Mouse (Mus musculus): ENCODE measurements at regions not wholly inside any gene's neighbourhood (a gene's known extent, or its start where the extent isn't known, plus 50 kb on each side); places are given as distances from the start of the nearest gene placed in this dataset.
"Not testable (repeated sequence)": the region's sequence is repeated elsewhere in the genome, so short reads cannot be mapped to it uniquely, and the experiment has no call there.

DNA sequence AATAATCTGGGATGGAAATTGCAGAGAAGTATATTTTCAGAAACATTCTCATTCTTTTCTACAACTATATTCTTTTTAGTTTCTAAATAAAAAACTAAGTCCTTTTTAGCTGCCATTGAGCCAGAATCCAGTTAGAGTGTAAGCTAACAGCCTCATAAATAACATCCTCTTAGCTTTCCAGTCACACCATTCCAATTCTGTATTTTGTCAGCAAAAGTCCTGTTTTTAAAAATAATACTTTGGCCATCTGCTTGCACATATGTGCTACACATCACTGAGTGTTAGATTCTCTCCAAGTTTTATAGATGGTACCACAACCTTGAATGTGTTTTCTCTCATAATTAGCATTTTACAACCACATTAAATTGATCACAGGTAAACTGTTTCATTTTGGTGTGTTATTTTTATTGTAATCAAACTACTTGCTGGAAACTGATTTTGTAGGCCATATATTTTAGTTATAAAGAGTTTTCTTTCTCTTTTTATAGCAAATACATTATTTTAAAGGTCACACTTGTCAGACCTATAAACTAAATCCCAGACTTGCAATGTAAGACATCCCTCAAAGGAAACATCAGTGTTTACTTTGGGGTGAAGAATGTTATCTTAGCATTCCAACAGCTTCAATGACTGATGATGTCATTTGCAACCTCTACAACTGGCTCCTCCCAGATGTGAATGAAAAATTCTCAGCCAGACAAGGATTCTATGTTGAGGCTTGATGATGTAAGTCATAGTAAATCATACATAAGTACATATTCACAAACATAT lies 1878.9 kb upstream of the Flrt2 start:
- Histone ChIP-seq H3K4me1 (replicated peaks; ENCODE audit: control insufficient read depth, insufficient read depth, low read length) (no peaks in the 10 kb centered on the region), H3K4me3 (ENCODE audit: low read depth, low read length) (no peak overlapping the region), H3K27ac (ENCODE audit: low read depth) (no peak overlapping the region), H3K9ac (ENCODE audit: low read length) (no peak overlapping the region), H3K36me3 (ENCODE audit: control insufficient read depth, insufficient read depth, low read length) (no peaks in the 10 kb centered on the region), H3K27me3 (replicated peaks; ENCODE audit: control insufficient read depth, insufficient read depth, low read length) (no peaks in the 10 kb centered on the region), H3K9me3 (ENCODE audit: control insufficient read depth, low read length) (no peaks in the 10 kb centered on the region), H3K4me2 (ENCODE audit: low read length) (no peak overlapping the region)
- DNase-seq (ENCODE audit: low spot score) (no peak), ATAC-seq (replicated peaks; ENCODE audit: low FRiP score, low TSS enrichment, low read depth) (no peak)

DNA sequence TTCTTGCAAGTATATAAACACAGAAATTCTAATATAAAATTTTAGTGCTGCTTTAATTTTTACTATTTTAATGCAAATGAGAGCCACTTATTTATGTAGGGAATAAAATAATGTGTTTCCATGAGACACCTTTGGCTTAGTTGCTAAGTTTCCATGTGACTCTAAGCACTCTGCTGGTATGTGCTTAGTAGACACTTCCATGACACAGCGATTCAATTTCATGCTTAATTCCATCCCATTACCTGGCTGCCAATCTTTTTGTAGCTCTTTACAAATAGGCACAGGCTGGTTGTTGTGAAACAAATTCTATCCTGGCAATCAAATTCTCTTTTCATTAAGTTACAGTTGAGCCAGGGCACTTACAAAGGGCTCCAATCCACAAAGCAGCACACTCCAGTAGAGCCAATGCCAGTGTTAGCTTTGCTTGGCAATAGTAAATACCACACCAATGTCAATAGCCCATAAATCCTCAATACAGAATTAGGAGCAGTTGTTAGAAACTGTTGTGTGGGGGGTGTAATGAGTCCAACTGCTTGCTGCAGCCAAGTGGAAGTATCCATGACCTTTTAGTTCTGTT lies 1841.0 kb upstream of the Flrt2 start:
- ATAC-seq (replicated peaks; ENCODE audit: low FRiP score, low TSS enrichment, low read depth): no peak
- Histone ChIP-seq H3K4me1 (replicated peaks; ENCODE audit: control insufficient read depth, insufficient read depth, low read length) (no peaks in the 10 kb centered on the region), H3K27me3 (replicated peaks; ENCODE audit: control insufficient read depth, insufficient read depth, low read length) (no peaks in the 10 kb centered on the region), H3K9me3 (ENCODE audit: control insufficient read depth, low read length) (no peaks in the 10 kb centered on the region), H3K4me2 (ENCODE audit: low read length) (no peak overlapping the region), H3K4me3 (ENCODE audit: low read depth, low read length) (no peak overlapping the region), H3K36me3 (ENCODE audit: control insufficient read depth, insufficient read depth, low read length) (no peaks in the 10 kb centered on the region), H3K27ac (ENCODE audit: low read depth) (no peak overlapping the region), H3K9ac (ENCODE audit: low read length) (no peak overlapping the region)
- 82% methylated on average over 1 of the region's 1 CpGs for WGBS
- DNase-seq (ENCODE audit: low spot score): no peak

DNA sequence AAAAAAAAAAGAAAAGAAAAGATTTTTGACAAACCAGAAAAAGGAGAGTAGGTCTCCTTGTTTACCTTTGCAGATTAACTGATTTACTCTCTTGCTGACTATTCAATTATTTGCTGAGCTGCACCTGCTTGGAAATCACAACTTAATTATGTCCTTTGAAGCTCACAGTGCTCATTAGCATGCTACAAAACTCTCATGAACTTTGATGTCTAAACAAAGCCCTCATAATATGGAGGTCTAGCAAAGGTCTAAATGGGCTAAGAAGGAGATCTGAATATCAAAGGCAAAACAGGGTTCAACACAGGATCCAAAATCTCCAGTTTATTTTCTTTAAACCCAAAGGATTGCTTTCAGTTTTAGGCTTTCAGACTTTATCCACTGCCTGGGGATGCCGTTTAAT lies 1840.4 kb upstream of the Flrt2 start:
- ATAC-seq (replicated peaks; ENCODE audit: low FRiP score, low TSS enrichment, low read depth): no peak

DNA sequence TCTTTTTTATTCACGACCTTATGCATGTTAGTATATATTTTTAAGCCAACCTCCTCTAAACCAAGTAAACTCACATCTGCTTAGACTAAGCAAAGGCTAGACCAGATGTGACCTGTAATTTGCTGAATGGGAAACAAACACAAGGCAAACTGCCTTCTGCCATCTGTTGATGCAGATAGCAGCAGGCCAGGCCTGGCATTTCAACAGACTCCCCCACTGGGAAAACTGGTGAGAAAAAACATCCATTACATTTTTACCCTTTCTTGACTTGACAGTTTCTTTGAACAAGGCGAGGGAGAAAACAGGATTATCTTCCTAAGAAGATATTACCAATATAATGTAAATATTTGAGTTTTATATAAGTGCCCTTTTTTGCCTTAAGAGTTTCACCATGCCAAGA lies 1806.1 kb upstream of the Flrt2 start:
- Histone ChIP-seq H3K36me3 (ENCODE audit: control insufficient read depth, insufficient read depth, low read length) (no peaks in the 10 kb centered on the region), H3K4me2 (ENCODE audit: low read length) (no peak overlapping the region), H3K9me3 (ENCODE audit: control insufficient read depth, low read length) (no peaks in the 10 kb centered on the region), H3K27ac (ENCODE audit: low read depth) (no peak overlapping the region), H3K4me1 (replicated peaks; ENCODE audit: control insufficient read depth, insufficient read depth, low read length) (no peaks in the 10 kb centered on the region), H3K9ac (ENCODE audit: low read length) (no peak overlapping the region), H3K4me3 (ENCODE audit: low read depth, low read length) (no peak overlapping the region), H3K27me3 (replicated peaks; ENCODE audit: control insufficient read depth, insufficient read depth, low read length) (no peaks in the 10 kb centered on the region)
- 60% methylated on average over 2 of the region's 2 CpGs for WGBS
- DNase-seq (ENCODE audit: low spot score): no peak
- ATAC-seq (replicated peaks; ENCODE audit: low FRiP score, low TSS enrichment, low read depth): no peak

More for the DNA sequence above, 1840.4 kb upstream of the Flrt2 start:
- Histone ChIP-seq H3K4me1 (replicated peaks; ENCODE audit: control insufficient read depth, insufficient read depth, low read length) (no peaks in the 10 kb centered on the region), H3K9ac (ENCODE audit: low read length) (no peak overlapping the region), H3K27me3 (replicated peaks; ENCODE audit: control insufficient read depth, insufficient read depth, low read length) (no peaks in the 10 kb centered on the region), H3K36me3 (ENCODE audit: control insufficient read depth, insufficient read depth, low read length) (no peaks in the 10 kb centered on the region), H3K27ac (ENCODE audit: low read depth) (no peak overlapping the region), H3K9me3 (ENCODE audit: control insufficient read depth, low read length) (no peaks in the 10 kb centered on the region), H3K4me2 (ENCODE audit: low read length) (no peak overlapping the region), H3K4me3 (ENCODE audit: low read depth, low read length) (no peak overlapping the region)
- 57% methylated on average over 1 of the region's 1 CpGs for WGBS
- DNase-seq (ENCODE audit: low spot score): no peak

DNA sequence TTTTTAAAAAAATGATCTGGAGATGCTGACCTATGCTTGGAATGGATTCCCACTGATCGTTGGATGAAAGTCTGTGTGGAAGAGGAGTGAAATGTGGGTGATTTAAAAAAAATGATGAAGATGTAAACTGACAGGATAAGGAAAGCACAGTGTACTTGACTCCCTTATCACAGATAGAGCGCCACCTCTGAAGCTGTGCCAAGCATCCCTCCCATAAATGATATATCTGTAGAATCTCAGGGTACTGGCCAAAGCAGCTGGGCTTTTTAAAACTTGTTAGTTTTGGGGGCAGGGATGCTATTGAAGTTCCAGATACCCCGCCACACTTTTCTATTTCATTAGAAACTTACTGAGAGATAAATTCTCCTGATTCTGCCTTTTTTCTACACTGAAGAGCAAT lies 1801.9 kb upstream of the Flrt2 start:
- Histone ChIP-seq H3K9ac (ENCODE audit: low read length) (no peak overlapping the region), H3K4me1 (replicated peaks; ENCODE audit: control insufficient read depth, insufficient read depth, low read length) (no peaks in the 10 kb centered on the region), H3K36me3 (ENCODE audit: control insufficient read depth, insufficient read depth, low read length) (no peaks in the 10 kb centered on the region), H3K9me3 (ENCODE audit: control insufficient read depth, low read length) (no peaks in the 10 kb centered on the region), H3K27me3 (replicated peaks; ENCODE audit: control insufficient read depth, insufficient read depth, low read length) (no peaks in the 10 kb centered on the region), H3K27ac (ENCODE audit: low read depth) (no peak overlapping the region), H3K4me2 (ENCODE audit: low read length) (no peak overlapping the region), H3K4me3 (ENCODE audit: low read depth, low read length) (no peak overlapping the region)
- 67% methylated on average over 3 of the region's 3 CpGs for WGBS
- no peak for ATAC-seq (replicated peaks; ENCODE audit: low FRiP score, low TSS enrichment, low read depth)
- DNase-seq (ENCODE audit: low spot score): no peak

DNA sequence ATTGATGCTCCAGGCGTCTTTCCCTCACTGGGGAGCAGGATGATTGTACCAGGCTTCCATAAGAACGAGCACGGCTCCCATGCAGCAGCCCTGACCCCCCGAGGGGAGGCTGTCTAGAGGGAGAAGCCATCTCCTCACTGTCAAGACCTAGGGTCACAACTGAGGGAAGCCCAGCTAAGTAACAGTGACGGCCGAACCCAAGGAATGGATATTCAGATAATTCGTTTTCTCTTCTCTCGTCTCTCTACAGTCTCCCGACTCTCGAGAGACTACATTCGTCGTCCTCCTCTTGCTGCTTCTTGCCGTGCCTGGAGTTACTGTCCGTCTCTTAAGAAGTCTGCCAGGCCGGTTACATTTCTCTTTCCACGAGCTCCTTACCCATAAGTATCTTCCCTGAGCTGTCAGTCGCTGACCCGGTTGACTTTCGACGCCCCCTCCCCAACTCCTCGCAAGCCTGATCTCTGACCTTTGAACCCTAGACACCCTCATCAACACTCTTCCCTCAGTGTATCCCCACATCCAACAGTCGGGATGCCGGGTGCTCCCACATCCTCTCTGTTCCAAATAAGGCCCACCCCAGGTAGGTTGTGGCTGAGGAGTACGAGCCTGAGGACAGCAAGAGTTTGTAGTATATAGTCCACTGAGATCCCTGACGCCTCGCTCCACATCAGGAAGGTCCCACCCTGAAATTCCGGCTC lies 1763.3 kb upstream of the Flrt2 start:
- not testable (repeated sequence) for H3K36me3 ChIP-seq (ENCODE audit: control insufficient read depth, insufficient read depth, low read length); H3K9me3 ChIP-seq (ENCODE audit: control insufficient read depth, low read length); H3K4me2 ChIP-seq (ENCODE audit: low read length); DNase-seq (ENCODE audit: low spot score); H3K27ac ChIP-seq (ENCODE audit: low read depth); H3K4me3 ChIP-seq (ENCODE audit: low read depth, low read length); H3K9ac ChIP-seq (ENCODE audit: low read length); H3K4me1 ChIP-seq (replicated peaks; ENCODE audit: control insufficient read depth, insufficient read depth, low read length); H3K27me3 ChIP-seq (replicated peaks; ENCODE audit: control insufficient read depth, insufficient read depth, low read length)
- WGBS: 88% methylated on average over 1 of the region's 27 CpGs
- ATAC-seq (replicated peaks; ENCODE audit: low FRiP score, low TSS enrichment, low read depth): peak; percentile 75

DNA sequence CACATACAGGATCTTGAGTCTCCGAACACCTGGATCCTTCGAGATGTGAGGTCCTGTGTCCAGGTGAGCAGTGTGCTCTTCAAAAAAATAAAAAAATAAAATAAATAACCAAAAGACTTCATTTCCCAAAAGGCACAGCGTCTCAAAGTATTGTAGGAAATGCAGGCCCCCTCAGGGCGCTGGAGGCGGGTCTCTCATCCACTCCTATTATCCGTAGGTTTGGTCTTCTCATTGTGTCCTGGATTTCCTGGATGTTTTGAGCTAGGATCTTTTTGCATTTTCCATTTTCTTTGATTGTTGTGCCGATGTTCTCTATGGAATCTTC lies 1762.8 kb upstream of the Flrt2 start:
- not testable (repeated sequence) for H3K9me3 ChIP-seq (ENCODE audit: control insufficient read depth, low read length); H3K27ac ChIP-seq (ENCODE audit: low read depth); DNase-seq (ENCODE audit: low spot score); H3K4me1 ChIP-seq (replicated peaks; ENCODE audit: control insufficient read depth, insufficient read depth, low read length); H3K27me3 ChIP-seq (replicated peaks; ENCODE audit: control insufficient read depth, insufficient read depth, low read length); H3K36me3 ChIP-seq (ENCODE audit: control insufficient read depth, insufficient read depth, low read length); H3K4me2 ChIP-seq (ENCODE audit: low read length); H3K4me3 ChIP-seq (ENCODE audit: low read depth, low read length); H3K9ac ChIP-seq (ENCODE audit: low read length); ATAC-seq (replicated peaks; ENCODE audit: low FRiP score, low TSS enrichment, low read depth)
- WGBS: 94% methylated on average over 4 of the region's 7 CpGs

DNA sequence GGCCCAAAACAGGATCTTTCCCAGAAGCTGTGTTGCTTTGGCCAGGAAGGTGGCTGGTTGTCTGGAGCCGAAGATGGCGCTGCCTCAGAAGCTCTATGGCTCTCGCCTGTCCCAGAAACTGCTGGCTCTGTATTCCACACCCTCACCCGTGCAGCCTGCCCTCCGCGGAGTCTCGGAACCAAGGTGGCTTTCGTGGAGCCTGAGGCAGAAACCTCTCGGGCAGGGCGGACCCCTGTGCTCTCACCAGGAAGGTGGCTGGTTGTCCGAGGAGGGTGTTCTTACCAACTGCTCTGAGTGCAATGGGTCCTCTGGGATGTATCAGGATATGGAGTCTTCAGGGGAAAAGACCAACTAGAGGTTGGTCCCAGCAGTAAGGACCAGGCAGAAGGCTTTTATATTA lies 1761.8 kb upstream of the Flrt2 start:
- H3K4me2 ChIP-seq (ENCODE audit: low read length); ATAC-seq (replicated peaks; ENCODE audit: low FRiP score, low TSS enrichment, low read depth); H3K4me1 ChIP-seq (replicated peaks; ENCODE audit: control insufficient read depth, insufficient read depth, low read length); H3K9me3 ChIP-seq (ENCODE audit: control insufficient read depth, low read length); H3K36me3 ChIP-seq (ENCODE audit: control insufficient read depth, insufficient read depth, low read length); H3K9ac ChIP-seq (ENCODE audit: low read length); H3K4me3 ChIP-seq (ENCODE audit: low read depth, low read length); H3K27me3 ChIP-seq (replicated peaks; ENCODE audit: control insufficient read depth, insufficient read depth, low read length); H3K27ac ChIP-seq (ENCODE audit: low read depth); DNase-seq (ENCODE audit: low spot score): not testable (repeated sequence)
- WGBS: 92% methylated on average over 11 of the region's 11 CpGs

DNA sequence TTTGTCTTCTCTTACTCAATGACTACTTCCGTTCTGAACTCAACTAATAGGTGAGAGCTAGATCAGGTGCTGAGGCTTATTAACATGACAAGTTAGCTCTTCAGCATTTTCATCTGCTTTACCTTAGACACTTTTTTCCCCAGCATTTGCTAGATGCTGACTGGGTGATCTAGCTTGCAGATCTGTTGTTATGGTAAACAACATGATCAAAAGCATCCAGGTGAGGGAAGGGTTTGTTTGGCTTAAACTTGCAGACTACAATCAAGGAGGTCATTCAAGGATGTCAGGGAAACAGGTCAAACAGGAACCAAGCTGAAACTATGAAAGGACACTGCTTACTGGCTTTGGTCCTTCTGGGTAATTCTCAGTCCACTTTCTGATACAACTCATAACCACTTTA lies 1731.2 kb upstream of the Flrt2 start:
- Histone ChIP-seq H3K27me3 (replicated peaks; ENCODE audit: control insufficient read depth, insufficient read depth, low read length) (no peaks in the 10 kb centered on the region), H3K4me3 (ENCODE audit: low read depth, low read length) (no peak overlapping the region), H3K9ac (ENCODE audit: low read length) (no peak overlapping the region), H3K9me3 (ENCODE audit: control insufficient read depth, low read length) (no peaks in the 10 kb centered on the region), H3K4me2 (ENCODE audit: low read length) (no peak overlapping the region), H3K36me3 (ENCODE audit: control insufficient read depth, insufficient read depth, low read length) (no peaks in the 10 kb centered on the region), H3K27ac (ENCODE audit: low read depth) (no peak overlapping the region), H3K4me1 (replicated peaks; ENCODE audit: control insufficient read depth, insufficient read depth, low read length) (no peaks in the 10 kb centered on the region)
- 83% methylated on average over 1 of the region's 1 CpGs for WGBS
- no peak for DNase-seq (ENCODE audit: low spot score)
- no peak for ATAC-seq (replicated peaks; ENCODE audit: low FRiP score, low TSS enrichment, low read depth)
